Mouse (Mus musculus): ENCODE measurements at regions not wholly inside any gene's neighbourhood (a gene's known extent, or its start where the extent isn't known, plus 50 kb on each side); places are given as distances from the start of the nearest gene placed in this dataset.

DNA sequence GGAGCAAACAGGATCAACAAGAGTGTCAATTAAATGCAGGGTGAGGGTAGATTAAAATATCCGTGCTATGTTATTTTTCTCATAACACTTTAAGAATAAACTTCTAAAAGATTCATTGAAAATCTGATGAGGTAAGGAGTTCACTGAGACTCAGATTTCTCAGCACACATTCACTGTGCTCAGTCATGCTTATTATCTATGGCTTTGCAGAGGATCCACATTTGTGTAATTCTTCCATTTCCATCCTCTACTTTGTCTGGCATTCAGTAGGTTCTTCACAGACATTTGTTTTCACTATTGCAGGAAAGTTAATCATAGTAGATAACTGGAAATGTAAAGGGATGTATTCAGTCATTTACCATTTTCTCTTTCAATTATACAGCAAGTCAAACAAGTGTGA is 131.8 kb downstream of the Gm9733 start:
- no peak for DNase-seq (ENCODE audit: low spot score in 2 of 2)

DNA sequence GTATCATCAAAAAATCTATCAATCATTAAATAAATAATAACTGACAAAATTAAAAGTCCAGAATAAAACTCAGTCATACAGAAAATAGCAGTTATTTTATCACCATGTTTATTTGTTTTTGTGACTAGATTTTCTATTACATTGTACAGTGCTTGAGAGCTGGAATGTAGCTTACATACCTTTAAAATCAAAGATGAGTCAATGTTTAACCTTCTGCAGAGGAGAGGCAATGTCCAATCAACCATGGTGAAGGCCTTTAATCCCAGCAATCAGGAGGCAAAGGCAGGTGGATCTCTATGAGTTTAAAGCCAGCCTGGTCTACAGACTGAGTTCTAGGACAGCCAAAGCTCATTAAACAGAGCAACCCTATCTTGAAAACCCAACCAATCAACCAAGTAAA is 131.1 kb downstream of the Gm9733 start:
- DNase-seq (ENCODE audit: low spot score in 2 of 2) = no peak

DNA sequence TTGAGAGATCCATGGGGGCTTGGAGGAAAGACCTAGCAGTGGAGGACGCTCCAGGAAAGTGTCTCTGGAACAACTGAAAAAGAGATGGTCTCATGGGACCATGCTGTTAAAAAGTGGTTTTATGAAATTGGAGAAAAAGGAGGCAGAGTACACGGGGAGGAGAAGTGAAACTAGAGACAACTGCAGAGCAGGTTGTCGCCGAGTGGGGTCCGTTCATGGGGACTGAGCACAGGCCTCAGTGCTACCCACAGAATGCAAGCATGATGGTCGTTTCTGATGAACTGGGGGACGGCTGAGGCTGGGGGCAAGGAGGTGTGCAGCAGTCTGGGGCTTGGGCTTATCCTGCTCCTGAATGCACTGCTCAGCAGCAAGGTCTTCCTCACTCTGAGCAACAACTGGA is 129.3 kb downstream of the Gm9733 start:
- DNase-seq (ENCODE audit: low spot score in 2 of 2) = no peak

DNA sequence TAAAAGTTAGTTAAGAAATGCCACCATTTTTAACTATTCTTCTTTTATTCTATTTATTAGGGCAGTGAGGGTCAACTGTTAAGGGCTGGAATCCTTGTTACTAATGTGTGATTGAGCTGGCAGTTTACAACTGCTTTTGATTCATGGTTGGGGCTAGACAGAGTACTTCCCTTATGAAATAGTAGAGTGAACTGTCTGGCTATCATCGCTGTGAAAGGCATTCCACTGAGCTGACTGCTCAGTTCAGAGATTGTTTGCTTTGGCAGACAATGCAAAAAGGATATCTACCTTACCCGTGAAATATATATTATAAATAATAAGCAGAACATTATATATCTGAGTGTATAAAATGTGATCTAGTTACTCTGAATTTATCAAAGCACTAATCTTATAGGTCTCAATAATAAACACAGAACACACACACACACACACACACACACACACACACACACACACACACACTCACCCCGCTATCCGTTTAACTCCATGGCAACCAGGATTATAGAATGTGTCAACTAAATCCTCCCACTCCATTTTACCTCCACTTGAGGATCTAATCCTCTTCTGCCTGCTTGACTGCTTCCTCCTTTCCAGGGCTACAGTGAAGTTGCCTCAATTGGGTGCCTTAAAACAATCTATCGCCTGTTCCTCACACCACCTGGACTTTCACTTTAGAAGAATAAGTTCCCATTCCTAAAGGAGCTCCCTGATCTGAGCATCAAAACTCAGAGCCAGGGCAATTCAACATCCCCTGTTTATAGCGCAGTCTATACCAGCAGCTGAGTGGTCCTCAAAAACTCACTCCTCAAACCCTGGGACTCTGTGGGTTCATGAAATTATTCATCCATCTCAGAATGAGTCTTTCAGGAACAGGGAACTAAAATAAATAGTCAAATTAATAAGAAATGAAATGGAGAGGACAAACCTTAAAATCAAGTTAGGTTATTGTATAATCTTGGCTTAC is 126.6 kb downstream of the Gm9733 start:
- DNase-seq (ENCODE audit: low spot score in 2 of 2) = no peak

DNA sequence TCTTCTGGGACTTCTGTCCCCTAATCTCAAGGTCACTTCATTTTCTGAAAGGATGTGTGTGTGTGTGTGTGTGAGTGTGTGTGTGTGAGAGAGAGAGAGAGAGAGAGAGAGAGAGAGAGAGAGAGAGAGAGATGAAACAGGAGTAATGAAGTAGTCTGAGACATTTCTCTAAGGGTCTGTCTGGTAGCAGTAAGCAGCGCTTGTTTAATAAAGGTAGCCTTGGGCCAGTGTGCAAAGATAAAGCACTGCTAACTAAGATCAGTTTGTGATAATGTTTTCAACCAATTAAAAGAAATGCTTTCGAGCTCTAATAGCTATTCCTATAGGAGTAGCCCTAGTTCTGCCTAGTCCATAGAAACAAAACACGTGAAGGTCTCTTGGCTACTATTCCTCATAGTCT is 119.7 kb downstream of the Gm9733 start:
- DNase-seq (ENCODE audit: low spot score in 2 of 2) = no peak

DNA sequence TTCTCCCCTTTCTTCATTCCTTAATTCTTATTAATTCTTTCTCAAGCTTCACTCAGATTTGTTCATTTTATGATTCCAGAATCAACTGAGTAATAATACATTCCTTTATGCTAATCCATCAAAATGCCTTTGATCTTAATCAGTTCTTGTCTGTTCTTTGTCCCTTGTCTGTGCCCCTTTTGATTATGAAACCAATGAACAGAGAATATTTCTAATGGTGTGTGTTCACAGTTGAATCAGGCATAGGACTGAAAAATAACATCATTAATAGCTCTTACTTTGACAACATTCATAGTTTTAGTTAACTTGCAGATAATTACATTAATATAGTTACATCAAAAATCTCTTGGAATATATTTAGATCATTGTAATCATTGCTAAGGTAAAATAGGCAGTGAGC is 114.5 kb downstream of the Gm9733 start:
- DNase-seq (ENCODE audit: low spot score in 2 of 2) = no peak

DNA sequence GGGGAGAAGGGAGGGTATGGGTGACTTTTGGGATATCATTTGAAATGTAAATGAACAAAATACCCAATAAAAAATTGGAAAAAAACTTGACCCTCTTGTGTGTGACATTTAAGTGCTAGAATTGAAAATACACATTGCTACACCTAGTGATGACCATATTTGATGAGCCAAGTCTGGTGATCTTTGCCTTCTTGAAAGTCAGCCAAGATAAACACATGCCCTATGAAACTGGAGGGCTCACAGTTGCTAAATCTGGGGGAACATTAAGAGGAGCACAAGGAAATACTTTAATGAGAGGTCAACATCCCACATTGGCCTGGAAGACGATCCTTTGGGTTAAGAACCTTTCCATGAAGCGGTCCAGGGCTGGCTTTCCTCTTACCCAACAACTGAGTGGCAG is 112.8 kb downstream of the Gm9733 start:
- DNase-seq (ENCODE audit: low spot score in 2 of 2) = no peak

DNA sequence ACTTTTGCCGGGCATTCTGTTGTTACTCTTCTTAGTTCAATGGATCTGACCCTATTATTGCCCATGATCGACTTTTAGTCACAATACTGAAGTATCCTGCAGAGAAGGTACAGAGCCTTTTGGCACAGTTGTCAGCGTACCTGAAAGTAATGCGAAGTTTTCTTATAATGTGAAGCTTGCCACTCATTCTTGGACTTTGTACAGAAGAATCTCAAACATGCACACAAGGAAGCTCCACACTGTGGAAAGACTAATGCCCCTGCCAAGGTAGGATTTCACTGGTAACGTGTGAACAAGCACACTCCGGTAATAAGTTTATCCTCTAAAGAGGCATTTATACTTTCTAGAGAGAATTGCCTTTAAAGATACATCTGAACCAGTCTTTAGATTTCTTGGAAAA is 108.8 kb downstream of the Gm9733 start:
- no peak for DNase-seq (ENCODE audit: low spot score in 2 of 2)

DNA sequence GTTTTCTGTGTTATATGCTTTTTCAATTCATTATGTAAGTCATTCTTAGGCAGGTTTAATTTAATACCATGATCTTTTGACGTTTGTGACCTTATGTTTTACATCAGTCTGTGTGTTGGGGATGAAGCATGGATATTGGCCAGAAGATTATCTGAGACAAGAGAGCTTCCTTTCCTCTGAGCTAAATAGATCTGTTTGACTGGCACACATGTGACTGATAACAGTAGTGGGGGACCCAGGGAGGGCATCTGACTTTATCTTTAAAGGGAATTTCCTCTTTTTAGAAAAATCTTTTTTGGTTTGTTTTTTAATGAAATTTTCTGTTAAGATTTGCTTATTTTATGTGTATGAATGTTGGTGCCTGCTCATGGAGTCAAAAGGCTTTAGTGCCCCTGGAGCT is 107.7 kb downstream of the Gm9733 start:
- no peak for DNase-seq (ENCODE audit: low spot score in 2 of 2)

DNA sequence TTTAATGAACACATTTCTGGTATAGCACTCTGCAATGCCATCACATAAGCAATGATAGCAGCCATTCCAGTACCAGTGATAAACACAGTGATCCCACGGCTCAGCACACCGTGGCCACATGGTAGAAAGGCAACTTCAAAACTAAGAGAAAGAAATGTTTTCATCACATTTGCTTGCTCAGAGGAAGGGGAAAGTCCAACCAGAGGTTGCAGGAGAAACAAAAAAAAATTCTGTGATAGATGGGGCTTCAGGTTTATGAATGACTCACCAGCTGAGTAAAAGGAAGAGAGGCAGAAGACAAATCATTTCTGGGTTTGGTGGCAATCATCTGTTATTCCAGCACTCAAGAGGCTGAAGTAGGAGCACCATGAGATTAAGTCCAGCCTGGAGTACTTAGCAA is 103.5 kb downstream of the Gm9733 start:
- DNase-seq (ENCODE audit: low spot score in 2 of 2) = no peak

DNA sequence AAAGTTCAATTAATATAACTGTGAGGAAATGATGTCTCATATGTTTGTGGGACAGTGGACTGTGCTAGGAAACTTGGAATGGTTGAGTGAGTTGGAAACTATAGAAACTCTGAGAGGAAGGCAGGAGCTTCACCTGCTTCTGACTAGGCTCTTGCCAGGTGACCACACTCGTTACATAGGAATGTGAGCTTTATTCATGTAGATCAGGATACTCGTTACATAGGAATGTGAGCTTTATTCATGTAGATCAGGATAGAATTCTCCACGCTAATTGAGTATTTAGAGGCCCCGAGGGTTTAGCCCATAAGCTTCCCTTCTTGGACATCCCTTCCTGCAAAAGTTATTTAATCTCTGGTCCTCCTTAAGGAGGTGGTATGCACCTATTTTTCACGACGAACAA is 101.9 kb downstream of the Gm9733 start:
- DNase-seq (ENCODE audit: low spot score in 2 of 2) = no peak

DNA sequence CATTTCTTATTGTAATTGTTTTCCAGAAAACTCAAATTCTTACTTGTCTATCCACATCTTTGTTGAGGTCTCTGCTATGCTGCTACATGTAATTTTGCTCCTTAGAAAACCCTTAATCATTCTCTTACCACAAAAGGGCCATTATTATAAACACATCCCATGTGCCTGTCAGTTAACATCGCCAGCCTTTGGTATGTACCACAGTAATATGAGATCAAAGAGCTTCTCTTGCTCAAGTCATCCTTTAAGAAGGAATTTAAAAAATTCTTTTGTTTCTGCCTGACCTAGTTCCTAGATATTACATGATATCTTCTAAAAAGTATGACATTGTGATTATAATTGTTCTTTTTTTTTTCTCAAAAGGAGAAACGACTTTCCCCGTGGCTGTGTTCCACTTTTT is 100.7 kb downstream of the Gm9733 start:
- no peak for DNase-seq (ENCODE audit: low spot score in 2 of 2)

DNA sequence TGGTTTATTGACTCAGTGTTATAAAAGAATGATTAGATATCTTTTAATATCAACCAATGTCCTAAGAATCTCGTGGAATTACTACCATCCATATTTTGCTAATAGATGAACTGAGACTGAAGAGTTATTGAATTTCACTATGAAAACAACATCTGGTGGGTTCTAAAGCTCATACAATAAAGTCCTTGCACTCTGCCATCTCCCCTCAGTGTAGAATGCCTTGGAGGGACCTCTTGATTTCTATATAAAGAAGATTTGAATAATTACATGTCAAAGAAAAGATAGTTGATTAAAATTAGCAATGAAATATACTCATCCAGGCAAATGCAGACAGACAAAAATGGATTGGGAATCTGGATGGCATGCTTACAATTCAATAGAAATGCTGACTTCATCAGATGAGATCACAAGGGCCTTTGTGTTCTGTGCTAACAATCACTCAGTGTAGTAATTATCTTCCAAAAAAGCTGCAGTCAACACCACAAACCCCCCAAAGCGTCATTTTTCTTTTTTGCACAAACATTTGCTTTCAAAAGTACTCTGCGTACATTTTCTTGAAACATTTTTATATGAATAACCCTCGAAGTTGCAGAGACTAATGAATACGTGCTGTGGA is 94.2 kb downstream of the Gm9733 start:
- no peak for DNase-seq (ENCODE audit: low spot score in 2 of 2)

DNA sequence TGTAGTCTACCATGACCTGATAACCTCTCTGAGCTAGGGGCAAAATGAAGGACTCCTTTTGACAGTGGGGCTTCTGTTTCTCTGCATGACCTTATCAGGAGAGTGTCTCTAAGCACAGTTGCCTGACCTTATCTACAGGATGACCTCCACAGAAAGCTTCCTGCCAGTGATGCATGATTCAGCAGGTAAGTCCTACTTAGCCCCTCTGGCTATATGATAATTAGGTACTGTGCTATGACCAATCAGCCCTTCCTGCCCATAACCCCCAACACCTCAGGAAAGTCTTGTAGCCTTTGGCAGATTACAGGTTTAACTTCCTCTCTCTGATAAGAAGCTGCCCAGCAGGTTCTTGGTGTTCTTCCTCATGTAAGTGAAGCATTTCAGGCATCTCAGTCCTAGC is 89.7 kb downstream of the Gm9733 start:
- DNase-seq (ENCODE audit: low spot score in 2 of 2) = no peak

DNA sequence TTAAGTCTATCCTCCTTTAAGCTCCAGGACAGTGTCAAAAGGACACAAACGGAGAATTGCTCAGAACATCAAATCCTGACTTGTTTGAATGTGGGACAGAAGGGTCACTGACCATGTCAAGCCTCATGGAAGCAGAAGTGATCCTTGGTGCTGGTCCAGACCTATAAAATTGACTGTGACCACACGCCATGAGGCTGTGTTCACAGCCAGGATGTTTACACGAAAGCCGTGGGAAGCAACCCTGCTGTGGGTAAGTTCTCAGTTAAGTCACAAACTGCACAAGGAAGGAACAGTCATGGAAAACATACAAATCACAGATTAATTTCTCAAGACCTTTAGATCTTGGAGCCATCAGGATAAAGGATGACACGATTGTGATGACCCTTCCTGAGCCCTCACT is 88.5 kb downstream of the Gm9733 start:
- DNase-seq (ENCODE audit: low spot score in 2 of 2) = no peak

DNA sequence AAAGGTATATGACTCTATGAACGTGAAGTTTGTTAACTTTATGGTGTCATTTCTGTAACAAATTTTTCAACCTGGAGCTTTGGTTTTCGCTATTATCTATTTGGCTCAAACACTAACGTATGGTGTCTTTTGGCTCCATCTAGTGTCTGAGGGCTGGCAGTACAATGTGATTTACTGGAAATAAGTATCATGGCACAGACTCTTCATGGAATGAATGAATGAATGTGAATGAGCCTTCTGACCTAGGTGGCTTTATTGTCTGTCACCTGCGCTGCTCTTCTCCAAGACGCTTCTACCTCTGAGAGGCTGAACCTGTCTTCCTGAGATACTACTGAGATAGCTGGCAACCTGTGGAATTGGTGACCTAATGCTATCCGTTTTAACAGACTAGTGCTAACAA is 87.1 kb downstream of the Gm9733 start:
- DNase-seq (ENCODE audit: low spot score in 2 of 2) = peak; percentile 30 to 41

All from layer of hippocampus, adult 8-10 months (tissue).